Comparison of ENCODE assay signal across 9 mouse cellular contexts in the genomic region with DNA sequence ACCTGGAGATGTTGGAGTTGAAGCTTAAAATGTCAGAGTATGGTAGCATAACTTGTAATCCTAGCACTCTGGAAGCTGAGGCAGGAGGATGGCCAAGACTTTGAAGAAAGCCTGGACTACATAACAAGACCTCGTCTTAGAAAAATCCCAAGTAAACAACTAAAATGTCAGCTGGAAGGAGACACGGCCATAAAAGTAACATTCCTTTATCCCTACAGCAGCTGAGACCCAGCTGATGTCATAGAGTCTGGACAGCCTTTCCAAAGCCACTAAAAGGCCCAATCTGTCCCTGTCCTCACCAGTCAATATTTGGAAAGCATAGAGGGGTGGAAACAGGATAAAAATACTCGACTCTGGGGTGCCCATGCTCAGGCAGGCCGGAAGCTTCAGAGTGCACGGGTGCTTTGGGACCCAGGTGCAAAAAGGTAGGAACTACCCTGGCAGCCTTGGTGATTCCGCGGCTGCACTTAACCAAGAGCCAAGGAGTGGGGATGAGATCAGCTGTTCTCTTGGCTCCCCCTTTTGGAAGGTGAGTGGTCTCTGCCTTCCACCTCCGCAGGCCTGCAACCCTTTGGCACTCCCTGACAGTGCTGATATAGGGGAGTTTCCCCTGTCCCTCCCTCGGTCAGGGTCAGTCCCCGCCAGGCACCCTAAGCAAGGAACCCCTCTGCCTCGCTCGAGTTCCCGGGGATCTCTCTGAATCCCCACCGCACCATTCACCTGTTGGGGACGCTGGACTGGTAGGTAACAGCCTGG. TPM values are rescaled to one million over a fixed set of nuclear protein-coding genes. Genes with fewer than 3 reads are reported as not detected.
DNase-seq lines count a peak whose midpoint lies in the region; ATAC-seq and TF ChIP-seq lines count a peak whose summit lies in the region.
"Had no signal": no experiment of that assay in that cellular context is flagged by ENCODE, and none has a peak within 500 bp of the region (broad histone marks: within the 10 kb centered on the region; RNA-seq: fewer than 3 reads in every experiment).

No protein-coding gene starts in this region.

- H3K79me2 ChIP-seq in CH12.LX (replicated peaks; ENCODE audit: control insufficient read depth, extremely low read depth, insufficient read depth, poor library complexity, severe bottlenecking) = peaks cover 28% of the 10 kb centered on the region

- no peak overlapping the region for H3K4me3 ChIP-seq in kidney, adult 2 months (ENCODE audit: insufficient read depth, low read depth, low read length)
- peak overlapping the region in 2 of 3 experiments; percentile 38 to 80 for H3K4me3 ChIP-seq in CH12.LX (replicated peaks in 1 of 3; ENCODE audit: low read depth in 2 of 3, low read length in 2 of 3, poor library complexity in 1 of 3)
- H3K4me3 ChIP-seq in bone marrow, adult 2 months (replicated peaks; ENCODE audit: control insufficient read depth, low read depth, low read length) = peak overlapping the region; percentile 73
- H3K4me3 ChIP-seq in liver, embryonic 13.5 days (replicated peaks) = peak overlapping the region; percentile 58; the same call in 1 of the 2 replicates
- no peak overlapping the region for H3K4me3 ChIP-seq in midbrain, embryonic 15.5 days

- ATAC-seq in liver, embryonic 13.5 days (ENCODE audit: low read depth) = no peak
- ATAC-seq in midbrain, embryonic 15.5 days (replicated peaks) = no peak
- ATAC-seq: forebrain, postnatal 0 days had no signal

- in situ Hi-C loops in CH12.LX (cut with MboI; ENCODE audit: low pct_ligation_motif_present, low pct_unique_long_range_greater_than_20kb, low sequenced_read_pairs) = no loop called here

- no peak overlapping the region; the same call in 1 of the 2 replicates for H3K9ac ChIP-seq in CH12.LX (ENCODE audit: insufficient read depth, low read depth)
- H3K9ac ChIP-seq in liver, embryonic 13.5 days = no peak overlapping the region
- no peak overlapping the region for H3K9ac ChIP-seq in midbrain, embryonic 15.5 days
- H3K9ac ChIP-seq: forebrain, postnatal 0 days had no signal

- H3K4me1 ChIP-seq in kidney, adult 2 months (ENCODE audit: control insufficient read depth, insufficient read depth, low read length) = no peaks in the 10 kb centered on the region
- H3K4me1 ChIP-seq in CH12.LX (ENCODE audit: control insufficient read depth in 1 of 2, insufficient read depth in 2 of 2) = peaks cover 40 to 83% of the 10 kb centered on the region in 2 experiments
- peaks cover 17% of the 10 kb centered on the region for H3K4me1 ChIP-seq in bone marrow, adult 2 months (ENCODE audit: control insufficient read depth, insufficient read depth, low read length)
- H3K4me1 ChIP-seq in liver, embryonic 13.5 days (replicated peaks) = peaks cover 58% of the 10 kb centered on the region
- H3K4me1 ChIP-seq in midbrain, embryonic 15.5 days = peaks cover 7% of the 10 kb centered on the region

- TF ChIP-seq EP300 in CH12.LX (IDR thresholded peaks at IDR 0.05; ENCODE audit: low read length) = no peak

- H3K27ac ChIP-seq in kidney, adult 2 months (ENCODE audit: insufficient read depth, low read depth, low read length) = no peak overlapping the region
- H3K27ac ChIP-seq in CH12.LX (ENCODE audit: insufficient read depth, low read depth) = no peak overlapping the region
- H3K27ac ChIP-seq in bone marrow, adult 2 months (ENCODE audit: control insufficient read depth, insufficient read depth, low read depth, low read length, poor library complexity) = peak overlapping the region; percentile 98
- H3K27ac ChIP-seq in liver, embryonic 13.5 days = no peak overlapping the region
- H3K27ac ChIP-seq in midbrain, embryonic 15.5 days = no peak overlapping the region

- no peak for TF ChIP-seq POLR2A in kidney, adult 2 months (IDR thresholded peaks at IDR 0.05; ENCODE audit: low read depth, low read length)
- no peak for TF ChIP-seq POLR2A in CH12.LX (IDR thresholded peaks at IDR 0.05; ENCODE audit: low read depth, low read length)
- no peak for TF ChIP-seq POLR2A in bone marrow, adult 2 months (IDR thresholded peaks at IDR 0.05; ENCODE audit: borderline replicate concordance, control insufficient read depth, low read depth, low read length)

- H3K9me3 ChIP-seq in CH12.LX (replicated peaks; ENCODE audit: low read length) = no peaks in the 10 kb centered on the region
- no peaks in the 10 kb centered on the region for H3K9me3 ChIP-seq in liver, embryonic 13.5 days (replicated peaks)
- no peaks in the 10 kb centered on the region for H3K9me3 ChIP-seq in midbrain, embryonic 15.5 days

- peak overlapping the region; percentile 41; the same call in 1 of the 2 replicates for H3K4me2 ChIP-seq in CH12.LX (ENCODE audit: insufficient read depth, low read depth, poor library complexity, severe bottlenecking)
- H3K4me2 ChIP-seq in liver, embryonic 13.5 days = peak overlapping the region; percentile 78
- no peak overlapping the region for H3K4me2 ChIP-seq in midbrain, embryonic 15.5 days

- peak; percentile 48 for TF ChIP-seq RAD21 in CH12.LX (IDR thresholded peaks at IDR 0.05; ENCODE audit: low read depth, low read length)

- 0 out of 2 replicates have a peak, but pooled peaks have one; percentile 21 for TF ChIP-seq CTCF in kidney, adult 2 months (conservative IDR thresholded peaks at IDR 0.05; ENCODE audit: insufficient read depth, insufficient read length, low read depth, low read length)
- peak in 1 of 2 experiments; percentile 38; a peak in 2 of 4 replicates for TF ChIP-seq CTCF in CH12.LX (conservative IDR thresholded peaks at IDR 0.05 in 1 of 2, IDR thresholded peaks at IDR 0.05 in 1 of 2; ENCODE audit: low read depth in 2 of 2, low read length in 2 of 2)
- no peak for TF ChIP-seq CTCF in bone marrow, adult 2 months (IDR thresholded peaks at IDR 0.05; ENCODE audit: control insufficient read depth, insufficient read depth, low read length)

- no peak for DNase-seq in kidney, adult 2 months
- DNase-seq in kidney, adult 8-10 months = no peak
- DNase-seq in CH12.LX (ENCODE audit: extremely low read depth) (no peak), MN1 (ENCODE audit: low spot score) (no peak)
- DNase-seq in liver, embryonic 13.5 days = no peak
- DNase-seq: cerebellum, postnatal 36 days; forebrain, postnatal 0 days had no signal

- H3K36me3 ChIP-seq in kidney, adult 2 months (ENCODE audit: control insufficient read depth, insufficient read depth, low read length) = no peaks in the 10 kb centered on the region
- H3K36me3 ChIP-seq in CH12.LX (replicated peaks in 1 of 2; ENCODE audit: control insufficient read depth in 1 of 2, insufficient read depth in 1 of 2, low read length in 1 of 2) = peaks cover 5 to 9% of the 10 kb centered on the region in 2 experiments
- no peaks in the 10 kb centered on the region for H3K36me3 ChIP-seq in liver, embryonic 13.5 days
- H3K36me3 ChIP-seq in midbrain, embryonic 15.5 days (replicated peaks) = no peaks in the 10 kb centered on the region

- 45% methylated on average over 15 of the region's 15 CpGs for WGBS in kidney, adult 2 months
- WGBS in bone marrow, adult 2 months = 29% methylated on average over 15 of the region's 15 CpGs
- WGBS in liver, embryonic 13.5 days (ENCODE audit: insufficient replicate concordance) = 29% methylated on average over 15 of the region's 15 CpGs
- WGBS in midbrain, embryonic 15.5 days = 14% methylated on average over 15 of the region's 15 CpGs

- dilution Hi-C loops in CH12.LX (cut with MboI; ENCODE audit: extremely low pct_ligation_motif_present, extremely low pct_unique_long_range_greater_than_20kb, low sequenced_read_pairs) = no loop called here

- H3K27me3 ChIP-seq in kidney, adult 2 months (replicated peaks; ENCODE audit: control insufficient read depth, insufficient read depth, low read length) = no peaks in the 10 kb centered on the region
- H3K27me3 ChIP-seq in CH12.LX (replicated peaks) = no peaks in the 10 kb centered on the region
- peaks cover 37% of the 10 kb centered on the region for H3K27me3 ChIP-seq in liver, embryonic 13.5 days
- H3K27me3 ChIP-seq in midbrain, embryonic 15.5 days (replicated peaks) = peaks cover 47% of the 10 kb centered on the region

TF ChIP-seq in CH12.LX, 34 proteins besides CTCF, POLR2A, EP300 and RAD21:
- no peak for TF ChIP-seq ETS1 (conservative IDR thresholded peaks at IDR 0.05; ENCODE audit: low read depth, low read length)
- no peak for TF ChIP-seq ZNF384 (IDR thresholded peaks at IDR 0.05; ENCODE audit: low read depth, low read length)
- no peak for TF ChIP-seq TBP (conservative IDR thresholded peaks at IDR 0.05; ENCODE audit: low read depth, low read length)
- no peak for TF ChIP-seq NELFE (IDR thresholded peaks at IDR 0.05; ENCODE audit: low read depth, low read length)
- TF ChIP-seq MYC (IDR thresholded peaks at IDR 0.05; ENCODE audit: low read depth, low read length) = no peak
- TF ChIP-seq SMC3 (IDR thresholded peaks at IDR 0.05; ENCODE audit: low read depth, low read length) = peak; percentile 31
- TF ChIP-seq BHLHE40 (IDR thresholded peaks at IDR 0.05; ENCODE audit: low read depth, low read length) = no peak

RNA-seq across cellular contexts. Expression of a gene that starts 0.9 kb away (rescaled TPM):
- 24.3 and 28.7 TPM in 2 replicates for polyA plus RNA-seq in kidney, adult 2 months (2012; rRNA removed)
- 136 and 218 TPM in 2 replicates for total RNA-seq in CH12.LX (2012; rRNA removed)
- 44.1 and 61.4 TPM in 2 replicates for total RNA-seq in CH12.LX (2014; rRNA removed)
- polyA plus RNA-seq in CH12.LX (2012; ENCODE audit: insufficient read length, low read depth) = 255 and 279 TPM in 2 replicates
- polyA plus RNA-seq in bone marrow, adult 2 months (2011; ENCODE audit: insufficient read depth, insufficient read length, low replicate concordance, missing spikeins) = 153 and 281 TPM in 2 replicates
- polyA plus RNA-seq in liver, embryonic 13.5 days (2015; fragmentation: Nextera tagmentation; extraction: Ambion mirVana) = 8.2 and 11.1 TPM in 2 replicates
- 1.0 and 1.1 TPM in 2 replicates for polyA plus RNA-seq in midbrain, embryonic 15.5 days (2015; fragmentation: Nextera tagmentation; extraction: Ambion mirVana)

RNA-seq across cellular contexts. Expression of a gene that starts 38.8 kb away (rescaled TPM):
- polyA plus RNA-seq in kidney, adult 2 months (2012; rRNA removed) = 4.8 and 6.3 TPM in 2 replicates
- total RNA-seq in CH12.LX (2012; rRNA removed) (12.3 and 21.5 TPM in 2 replicates), CH12.LX (2014; rRNA removed) (15.9 and 18.9 TPM in 2 replicates)
- 22.8 and 23.3 TPM in 2 replicates for polyA plus RNA-seq in CH12.LX (2012; ENCODE audit: insufficient read length, low read depth)
- 19.8 and 31.7 TPM in 2 replicates for polyA plus RNA-seq in bone marrow, adult 2 months (2011; ENCODE audit: insufficient read depth, insufficient read length, low replicate concordance, missing spikeins)
- polyA plus RNA-seq in liver, embryonic 13.5 days (2015; fragmentation: Nextera tagmentation; extraction: Ambion mirVana) = 8.7 and 8.9 TPM in 2 replicates
- 0.33 and 0.45 TPM in 2 replicates for polyA plus RNA-seq in midbrain, embryonic 15.5 days (2015; fragmentation: Nextera tagmentation; extraction: Ambion mirVana)

RNA-seq across cellular contexts. Expression of a gene that starts 58.7 kb away (rescaled TPM):
- 1.0 and 1.1 TPM in 2 replicates for polyA plus RNA-seq in kidney, adult 2 months (2012; rRNA removed)
- 8.2 and 9.1 TPM in 2 replicates for total RNA-seq in CH12.LX (2012; rRNA removed)
- 5.1 and 6.8 TPM in 2 replicates for total RNA-seq in CH12.LX (2014; rRNA removed)
- polyA plus RNA-seq in CH12.LX (2012; ENCODE audit: insufficient read length, low read depth) = 5.0 and 5.4 TPM in 2 replicates
- 3.3 and 8.7 TPM in 2 replicates for polyA plus RNA-seq in bone marrow, adult 2 months (2011; ENCODE audit: insufficient read depth, insufficient read length, low replicate concordance, missing spikeins)
- 0.79 and 0.90 TPM in 2 replicates for polyA plus RNA-seq in liver, embryonic 13.5 days (2015; fragmentation: Nextera tagmentation; extraction: Ambion mirVana)
- polyA plus RNA-seq in midbrain, embryonic 15.5 days (2015; fragmentation: Nextera tagmentation; extraction: Ambion mirVana) = 29.8 and 30.6 TPM in 2 replicates

Comparison
In these comparisons a context has a peak if more than half of its experiments do, and no peak if none do; other contexts are left out.
1. H3K4me3 ChIP-seq: peak in CH12.LX (2 of 3), bone marrow, adult 2 months (single experiment) and liver, embryonic 13.5 days (single experiment); none in kidney, adult 2 months (single experiment) and midbrain, embryonic 15.5 days (single experiment).